Mouse (Mus musculus): ENCODE results near the gene Tmco5. TPM values are rescaled to one million over a fixed set of nuclear protein-coding genes. Genes with fewer than 3 reads are reported as not detected.
"Not testable (repeated sequence)": the region's sequence is repeated elsewhere in the genome, so short reads cannot be mapped to it uniquely, and the experiment has no call there.

The Tmco5 gene
- polyA plus RNA-seq, 1 experiment from 2014 or later: not detected

DNA sequence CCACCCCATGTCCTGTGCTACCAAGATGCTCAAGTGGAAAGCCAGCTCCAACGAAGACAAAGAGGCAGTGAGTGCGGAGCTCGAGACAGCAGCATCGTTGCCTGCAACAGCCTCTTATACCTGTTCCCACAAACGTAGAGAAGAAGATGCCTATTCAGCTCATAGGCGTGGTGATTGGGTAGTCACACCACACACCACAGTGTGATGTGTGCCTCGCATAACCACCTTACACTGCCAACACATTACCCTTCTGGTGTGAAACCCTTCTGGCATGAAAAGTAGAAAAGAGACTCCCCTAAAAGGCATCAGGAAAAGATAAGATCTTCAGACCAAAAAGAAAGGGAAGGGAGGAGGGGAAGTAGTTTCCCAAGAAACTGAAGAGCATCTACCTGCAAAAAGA, 45.8 kb downstream of the Tmco5 start:
- Histone ChIP-seq H3K4me3 (replicated peaks) (no peak overlapping the region), H3K27ac (replicated peaks) (no peak overlapping the region), H3K27me3 (no peaks in the 10 kb centered on the region), H3K9ac (no peak overlapping the region), H3K4me2 (replicated peaks) (no peak overlapping the region), H3K4me1 (no peaks in the 10 kb centered on the region), H3K36me3 (no peaks in the 10 kb centered on the region), H3K9me3 (replicated peaks) (no peaks in the 10 kb centered on the region)
- ATAC-seq (ENCODE audit: insufficient number of reproducible peaks, low FRiP score, low TSS enrichment, low read depth): no peak
- 83% methylated on average over 7 of the region's 7 CpGs for WGBS

GRCm38 (mm10) chr2:116925230-116925629, 46.7 kb downstream of the Tmco5 start:
- H3K27ac ChIP-seq (replicated peaks): no peak overlapping the region
- no peaks in the 10 kb centered on the region for H3K27me3 ChIP-seq
- no peaks in the 10 kb centered on the region for H3K9me3 ChIP-seq (replicated peaks)
- no peak overlapping the region for H3K4me3 ChIP-seq (replicated peaks)
- H3K9ac ChIP-seq: no peak overlapping the region
- no peak overlapping the region for H3K4me2 ChIP-seq (replicated peaks)
- no peaks in the 10 kb centered on the region for H3K36me3 ChIP-seq
- WGBS: 87% methylated on average over 5 of the region's 5 CpGs
- no peak for ATAC-seq (ENCODE audit: insufficient number of reproducible peaks, low FRiP score, low TSS enrichment, low read depth)
- H3K4me1 ChIP-seq: no peaks in the 10 kb centered on the region

DNA sequence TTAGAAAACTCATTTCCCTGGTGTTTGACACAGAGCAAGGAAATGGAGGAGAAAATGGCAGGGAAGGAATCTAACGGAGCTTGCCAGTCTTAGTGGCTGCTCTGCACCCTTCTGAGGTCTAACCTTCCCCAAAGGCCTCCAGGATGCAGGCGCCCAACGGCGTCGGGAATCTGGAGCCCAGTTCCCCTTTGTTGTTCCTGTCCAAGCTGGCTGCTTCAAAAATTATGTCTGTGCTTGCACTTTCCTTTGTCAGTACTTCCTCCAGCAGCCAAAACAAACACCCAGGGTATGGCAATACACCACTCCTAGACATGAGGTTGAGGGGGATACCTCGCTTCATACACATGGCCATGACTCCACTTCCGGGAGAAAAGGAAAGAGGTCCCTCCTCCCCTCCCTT, 53.7 kb downstream of the Tmco5 start:
- Histone ChIP-seq H3K4me3 (replicated peaks) (no peak overlapping the region), H3K4me1 (no peaks in the 10 kb centered on the region), H3K4me2 (replicated peaks) (no peak overlapping the region), H3K27ac (replicated peaks) (no peak overlapping the region), H3K36me3 (no peaks in the 10 kb centered on the region), H3K27me3 (no peaks in the 10 kb centered on the region), H3K9me3 (replicated peaks) (no peaks in the 10 kb centered on the region), H3K9ac (no peak overlapping the region)
- no peak for ATAC-seq (ENCODE audit: insufficient number of reproducible peaks, low FRiP score, low TSS enrichment, low read depth)
- 85% methylated on average over 7 of the region's 7 CpGs for WGBS

DNA sequence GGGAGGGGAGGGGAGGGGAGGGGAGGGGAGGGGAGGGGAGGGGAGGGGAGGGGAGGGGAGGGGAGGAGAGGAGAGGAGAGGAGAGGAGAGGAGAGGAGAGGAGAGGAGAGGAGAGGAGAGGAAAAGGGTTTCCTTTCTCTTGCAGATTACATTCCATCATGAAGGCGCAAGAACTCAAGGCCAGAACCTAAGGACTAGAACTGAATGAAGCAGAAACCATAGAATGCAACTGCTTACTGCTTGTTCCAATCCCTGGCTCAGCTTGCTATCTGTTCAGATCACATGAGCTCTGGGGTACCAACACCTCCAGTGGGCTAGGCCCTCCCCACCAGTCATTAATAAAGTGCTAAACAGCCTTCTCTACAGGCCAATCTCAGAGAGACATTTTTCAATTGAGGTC, 55.7 kb downstream of the Tmco5 start:
- not testable (repeated sequence) for H3K4me2 ChIP-seq (replicated peaks); H3K4me3 ChIP-seq (replicated peaks); ATAC-seq (ENCODE audit: insufficient number of reproducible peaks, low FRiP score, low TSS enrichment, low read depth); H3K36me3 ChIP-seq; H3K27me3 ChIP-seq; H3K9ac ChIP-seq; H3K9me3 ChIP-seq (replicated peaks); H3K4me1 ChIP-seq; H3K27ac ChIP-seq (replicated peaks)
- 100% methylated on average over 1 of the region's 1 CpGs for WGBS

DNA sequence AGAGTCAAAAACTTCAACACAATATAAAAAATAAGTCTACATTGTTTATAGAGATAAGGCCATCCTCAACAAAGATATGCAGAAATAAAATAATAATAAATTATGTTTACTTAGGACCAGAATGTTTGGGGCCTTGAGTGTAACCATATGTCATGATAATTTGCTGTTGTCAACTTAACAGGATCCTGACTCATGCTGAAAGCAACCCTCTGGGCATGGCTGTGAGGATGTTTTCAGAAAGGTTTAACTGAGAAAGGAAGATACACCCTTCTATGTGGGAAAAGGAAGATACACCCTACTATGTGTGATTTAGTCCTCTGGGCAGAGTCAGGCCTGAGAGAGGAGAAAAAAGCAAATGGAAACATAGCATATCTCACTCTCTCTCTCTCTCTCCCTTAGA, 56.3 kb downstream of the Tmco5 start:
- H3K4me2 ChIP-seq (replicated peaks): no peak overlapping the region
- ATAC-seq (ENCODE audit: insufficient number of reproducible peaks, low FRiP score, low TSS enrichment, low read depth): no peak
- no peaks in the 10 kb centered on the region for H3K4me1 ChIP-seq

DNA sequence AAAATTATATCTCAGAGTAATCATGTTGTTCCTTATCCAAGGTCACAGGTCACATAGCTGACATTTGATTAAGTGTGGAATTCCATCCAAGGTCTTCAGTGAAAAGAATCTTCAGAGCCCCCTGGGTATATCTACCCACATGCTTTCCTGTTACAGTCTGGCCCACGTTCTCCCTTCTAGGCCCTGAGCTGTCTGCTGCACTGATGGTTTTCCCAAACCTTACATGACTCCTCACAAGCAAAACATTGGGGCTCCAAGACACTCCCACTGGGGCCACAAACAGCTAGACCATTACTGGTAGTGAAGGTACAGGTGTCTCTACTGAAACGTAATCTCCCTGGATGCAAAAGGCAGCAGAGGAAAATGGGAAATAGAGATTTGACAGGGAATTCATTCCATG, 57.9 kb downstream of the Tmco5 start:
- Histone ChIP-seq H3K4me1 (no peaks in the 10 kb centered on the region), H3K4me3 (replicated peaks) (no peak overlapping the region), H3K4me2 (replicated peaks) (no peak overlapping the region), H3K36me3 (no peaks in the 10 kb centered on the region), H3K27ac (replicated peaks) (no peak overlapping the region), H3K9ac (no peak overlapping the region), H3K27me3 (no peaks in the 10 kb centered on the region), H3K9me3 (replicated peaks) (no peaks in the 10 kb centered on the region)
- ATAC-seq (ENCODE audit: insufficient number of reproducible peaks, low FRiP score, low TSS enrichment, low read depth): no peak
- 51% methylated on average over 2 of the region's 2 CpGs for WGBS

More for the DNA sequence above, 56.3 kb downstream of the Tmco5 start:
- Histone ChIP-seq H3K27ac (replicated peaks) (no peak overlapping the region), H3K9ac (no peak overlapping the region), H3K4me3 (replicated peaks) (no peak overlapping the region), H3K27me3 (no peaks in the 10 kb centered on the region), H3K9me3 (replicated peaks) (no peaks in the 10 kb centered on the region), H3K36me3 (no peaks in the 10 kb centered on the region)

GRCm38 (mm10) chr2:116937166-116937565, 58.7 kb downstream of the Tmco5 start:
- no peaks in the 10 kb centered on the region for H3K9me3 ChIP-seq (replicated peaks)
- no peak overlapping the region for H3K4me2 ChIP-seq (replicated peaks)
- no peaks in the 10 kb centered on the region for H3K27me3 ChIP-seq
- H3K36me3 ChIP-seq: no peaks in the 10 kb centered on the region
- no peak overlapping the region for H3K4me3 ChIP-seq (replicated peaks)
- 86% methylated on average over 1 of the region's 1 CpGs for WGBS
- no peak overlapping the region for H3K27ac ChIP-seq (replicated peaks)
- no peak for ATAC-seq (ENCODE audit: insufficient number of reproducible peaks, low FRiP score, low TSS enrichment, low read depth)
- no peak overlapping the region for H3K9ac ChIP-seq
- no peaks in the 10 kb centered on the region for H3K4me1 ChIP-seq

GRCm38 (mm10) chr2:116941816-116942215, 63.3 kb downstream of the Tmco5 start:
- Histone ChIP-seq H3K36me3 (no peaks in the 10 kb centered on the region), H3K9me3 (replicated peaks) (no peaks in the 10 kb centered on the region), H3K4me3 (replicated peaks) (no peak overlapping the region), H3K27me3 (no peaks in the 10 kb centered on the region), H3K9ac (no peak overlapping the region), H3K27ac (replicated peaks) (no peak overlapping the region), H3K4me1 (no peaks in the 10 kb centered on the region), H3K4me2 (replicated peaks) (no peak overlapping the region)
- ATAC-seq (ENCODE audit: insufficient number of reproducible peaks, low FRiP score, low TSS enrichment, low read depth): no peak
- 84% methylated on average over 3 of the region's 3 CpGs for WGBS

Other genes starting within 250 kb of the Tmco5 start
- gene Spred1, start 242.7 kb downstream of the Tmco5 start, polyA plus RNA-seq (2015; fragmentation: Nextera tagmentation; extraction: Ambion mirVana): 17.5 and 18.9 TPM in 2 replicates

Data from embryonic facial prominence, embryonic 15.5 days (tissue).